Mouse (Mus musculus): ENCODE measurements around the gene Vash2.

Gene Vash2

GRCm38 (mm10) chr1:190974833-190975232 is 4.3 kb downstream of the Vash2 start:
- no peak for DNase-seq (ENCODE audit: low read depth)

- DNase-seq (ENCODE audit: low read depth) = no peak
Measured at GRCm38 (mm10) chr1:190974191-190974590, 4.9 kb downstream of the Vash2 start.

- DNase-seq (ENCODE audit: low read depth) = no peak
Measured at GRCm38 (mm10) chr1:190972612-190973192, 6.4 kb downstream of the Vash2 start.

- no peak for DNase-seq (ENCODE audit: low read depth)
Measured at GRCm38 (mm10) chr1:190971708-190972610, 7.1 kb downstream of the Vash2 start.

GRCm38 (mm10) chr1:190968010-190968409 is 11.1 kb downstream of the Vash2 start:
- no peak for DNase-seq (ENCODE audit: low read depth)

- DNase-seq (ENCODE audit: low read depth) = no peak
Measured at GRCm38 (mm10) chr1:190964992-190965780, 13.9 kb downstream of the Vash2 start.

- DNase-seq (ENCODE audit: low read depth) = no peak
Measured at GRCm38 (mm10) chr1:190962760-190963159, 16.3 kb downstream of the Vash2 start.

- DNase-seq (ENCODE audit: low read depth) = no peak
Measured at GRCm38 (mm10) chr1:190958821-190959220, 20.3 kb downstream of the Vash2 start.

- DNase-seq (ENCODE audit: low read depth) = no peak
Measured at GRCm38 (mm10) chr1:190953009-190953408, 26.1 kb downstream of the Vash2 start.

GRCm38 (mm10) chr1:190951014-190951413 is 28.1 kb downstream of the Vash2 start:
- DNase-seq (ENCODE audit: low read depth) = peak; percentile 15

- DNase-seq (ENCODE audit: low read depth) = no peak
Measured at GRCm38 (mm10) chr1:190948846-190949245, 30.2 kb downstream of the Vash2 start.

GRCm38 (mm10) chr1:190948439-190948838 is 30.7 kb downstream of the Vash2 start:
- no peak for DNase-seq (ENCODE audit: low read depth)

- no peak for DNase-seq (ENCODE audit: low read depth)
Measured at GRCm38 (mm10) chr1:190947986-190948385, 31.1 kb downstream of the Vash2 start.

GRCm38 (mm10) chr1:190944109-190944760 is 34.9 kb downstream of the Vash2 start:
- peak; percentile 88 for DNase-seq (ENCODE audit: low read depth)

GRCm38 (mm10) chr1:190939803-190940202 is 39.3 kb downstream of the Vash2 start:
- no peak for DNase-seq (ENCODE audit: low read depth)

GRCm38 (mm10) chr1:190930181-190930580 is 48.9 kb downstream of the Vash2 start:
- no peak for DNase-seq (ENCODE audit: low read depth)

GRCm38 (mm10) chr1:190929010-190929695 is 49.9 kb downstream of the Vash2 start:
- DNase-seq (ENCODE audit: low read depth) = no peak

- peak; percentile 100 for DNase-seq (ENCODE audit: low read depth)
Measured at GRCm38 (mm10) chr1:190928370-190929009, 50.6 kb downstream of the Vash2 start.

- DNase-seq (ENCODE audit: low read depth) = peak; percentile 64
Measured at GRCm38 (mm10) chr1:190927751-190928369, 51.2 kb downstream of the Vash2 start.

GRCm38 (mm10) chr1:190927311-190927710 is 51.8 kb downstream of the Vash2 start:
- no peak for DNase-seq (ENCODE audit: low read depth)

Measured in NIH3T3 (cell line).